Mouse (Mus musculus) brain, embryonic 14.5 days (tissue): ENCODE results near the gene Msi2.

Source experiments
- CTCF ChIP-seq: fragments of 200-500 bp; IDR thresholded peaks from 2 replicates; pipeline ENCODE4 v1.5.1; 2012; ENCODE audit warnings: inconsistent platforms, mild to moderate bottlenecking, moderate library complexity, borderline replicate concordance; ENCODE audit not compliant: insufficient read depth, insufficient read length; ENCODE audit errors: extremely low read depth
- POLR2A ChIP-seq: fragments of 200-500 bp; IDR thresholded peaks from 2 replicates; pipeline ENCODE4 v1.6.1; 2012; ENCODE audit warnings: mild to moderate bottlenecking, inconsistent platforms, borderline replicate concordance; ENCODE audit not compliant: poor library complexity, insufficient read depth, insufficient read length, severe bottlenecking; ENCODE audit errors: extremely low read depth

GRCm38 (mm10) chr11:88603366-88603765 lies 114.9 kb downstream of the Msi2 start:
- no peak for TF ChIP-seq CTCF
- no peak for TF ChIP-seq POLR2A
